Mouse (Mus musculus): ENCODE measurements at regions not wholly inside any gene's neighbourhood (a gene's known extent, or its start where the extent isn't known, plus 50 kb on each side); places are given as distances from the start of the nearest gene placed in this dataset.

GRCm38 (mm10) chr2:59425876-59426275 lies 58.6 kb upstream of the Dapl1 start:
- TF ChIP-seq POLR2A (IDR thresholded peaks at IDR 0.05; ENCODE audit: borderline replicate concordance, extremely low read depth, insufficient read depth, insufficient read length, poor library complexity, severe bottlenecking) (no peak), CTCF (IDR thresholded peaks at IDR 0.05; ENCODE audit: borderline replicate concordance, extremely low read depth, insufficient read depth, insufficient read length) (no peak)
